9 mouse cellular contexts compared by ENCODE assay signal in genomic region chr12:108120434-108120833, GRCm38 (mm10).
"Had no signal": no experiment of that assay in that cellular context is flagged by ENCODE, and none has a peak within 500 bp of the region (broad histone marks: within the 10 kb centered on the region; RNA-seq: fewer than 3 reads in every experiment).

No protein-coding gene starts in this region.

- ATAC-seq: lung, postnatal 0 days; midbrain, embryonic 16.5 days had no signal

- DNase-seq: kidney, adult 8-10 months; kidney, postnatal 4 days; lung, adult 2 months; lung, postnatal 4 days; retina, postnatal 1 day; right cerebral cortex, postnatal 4 days; thymus, postnatal 4 days had no signal
